In genomic region chr4:64232159-64232558, GRCm38 (mm10) we compare ENCODE assay signal across 22 mouse cellular contexts.
"Had no signal": no experiment of that assay in that cellular context is flagged by ENCODE, and none has a peak within 500 bp of the region (broad histone marks: within the 10 kb centered on the region; RNA-seq: fewer than 3 reads in every experiment).

No protein-coding gene starts in this region.

- H3K9me3 ChIP-seq: limb, embryonic 12.5 days; limb, embryonic 15.5 days; lung, embryonic 15.5 days; midbrain, embryonic 10.5 days; midbrain, embryonic 13.5 days; neural tube, embryonic 12.5 days; neural tube, embryonic 15.5 days; stomach, embryonic 15.5 days had no signal

- H3K36me3 ChIP-seq: limb, embryonic 12.5 days; limb, embryonic 15.5 days; lung, embryonic 15.5 days; midbrain, embryonic 10.5 days; midbrain, embryonic 13.5 days; neural tube, embryonic 12.5 days; neural tube, embryonic 15.5 days; stomach, embryonic 15.5 days had no signal

- H3K27ac ChIP-seq: limb, embryonic 12.5 days; limb, embryonic 15.5 days; liver, embryonic 14.5 days; lung, embryonic 15.5 days; midbrain, embryonic 10.5 days; midbrain, embryonic 13.5 days; neural tube, embryonic 12.5 days; neural tube, embryonic 15.5 days; stomach, embryonic 15.5 days had no signal

- H3K4me3 ChIP-seq: limb, embryonic 12.5 days; limb, embryonic 15.5 days; lung, embryonic 15.5 days; megakaryocyte, embryonic 14.5 days; midbrain, embryonic 10.5 days; midbrain, embryonic 13.5 days; neural tube, embryonic 12.5 days; neural tube, embryonic 15.5 days; stomach, embryonic 15.5 days had no signal

- H3K27me3 ChIP-seq: limb, embryonic 12.5 days; limb, embryonic 15.5 days; lung, embryonic 15.5 days; megakaryocyte, embryonic 14.5 days; midbrain, embryonic 13.5 days; neural tube, embryonic 12.5 days; neural tube, embryonic 15.5 days; stomach, embryonic 15.5 days had no signal

- H3K4me2 ChIP-seq: limb, embryonic 12.5 days; limb, embryonic 15.5 days; liver, embryonic 11.5 days; lung, embryonic 15.5 days; midbrain, embryonic 13.5 days; neural tube, embryonic 12.5 days; neural tube, embryonic 15.5 days; stomach, embryonic 15.5 days had no signal

- DNase-seq: kidney, adult 18-20 months; kidney, adult 9 months; kidney, postnatal 14 days; kidney, postnatal 4 days; left cerebral cortex, postnatal 4 days; liver, postnatal 0 days; lung, postnatal 36 days; retina, postnatal 1 day; right cerebral cortex, postnatal 25 days; spleen, adult 18-20 months; thymus, postnatal 25 days had no signal

- ATAC-seq: liver, postnatal 0 days; midbrain, embryonic 13.5 days had no signal

- H3K4me1 ChIP-seq: limb, embryonic 12.5 days; lung, embryonic 15.5 days; megakaryocyte, embryonic 14.5 days; midbrain, embryonic 10.5 days; midbrain, embryonic 13.5 days; neural tube, embryonic 12.5 days; neural tube, embryonic 15.5 days; stomach, embryonic 15.5 days had no signal

- H3K9ac ChIP-seq: limb, embryonic 12.5 days; limb, embryonic 15.5 days; liver, embryonic 14.5 days; liver, postnatal 0 days; lung, embryonic 15.5 days; midbrain, embryonic 13.5 days; neural tube, embryonic 12.5 days; neural tube, embryonic 15.5 days; stomach, embryonic 15.5 days had no signal
